Comparison of ENCODE assay signal across 23 mouse cellular contexts in the genomic region with DNA sequence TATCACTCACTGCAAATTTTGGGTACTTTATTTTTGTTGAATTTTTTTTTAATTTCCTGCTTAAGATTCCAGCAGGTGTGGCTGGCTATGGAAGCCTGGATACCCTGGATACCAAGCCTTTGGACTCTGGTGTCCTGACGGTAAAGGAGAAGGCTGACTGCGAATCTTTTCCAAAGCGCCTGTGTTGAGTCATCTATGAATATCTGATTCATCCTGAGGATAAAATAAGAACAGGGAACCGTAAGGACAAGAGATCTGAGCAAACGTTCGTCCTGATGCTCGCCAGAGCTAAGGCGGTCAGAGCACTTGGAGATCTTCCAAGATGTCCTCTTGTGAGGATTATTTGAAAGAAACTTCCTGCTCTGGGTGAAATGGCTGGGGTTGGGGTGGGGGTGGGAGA.
DNase-seq lines count a peak whose midpoint lies in the region; ATAC-seq and TF ChIP-seq lines count a peak whose summit lies in the region.
"Had no signal": no experiment of that assay in that cellular context is flagged by ENCODE, and none has a peak within 500 bp of the region (broad histone marks: within the 10 kb centered on the region; RNA-seq: fewer than 3 reads in every experiment).

No protein-coding gene starts in this region.

- H3K27ac ChIP-seq in heart, embryonic 10.5 days: no peak overlapping the region
- H3K27ac ChIP-seq in lung, embryonic 14.5 days (ENCODE audit: low read depth): no peak overlapping the region
- H3K27ac ChIP-seq in midbrain, embryonic 15.5 days: no peak overlapping the region

- no peak overlapping the region for H3K9ac ChIP-seq in lung, embryonic 14.5 days
- no peak overlapping the region for H3K9ac ChIP-seq in midbrain, embryonic 15.5 days

- 86% methylated on average over 8 of the region's 8 CpGs for WGBS in heart, embryonic 10.5 days
- WGBS in lung, embryonic 14.5 days: 62% methylated on average over 8 of the region's 8 CpGs
- WGBS in midbrain, embryonic 15.5 days: 76% methylated on average over 8 of the region's 8 CpGs

- ATAC-seq in frontal cortex, adult (ENCODE audit: low TSS enrichment): peak; percentile 84
- no peak for ATAC-seq in lung, embryonic 14.5 days (ENCODE audit: insufficient read depth)
- no peak for ATAC-seq in midbrain, embryonic 15.5 days (replicated peaks)
- ATAC-seq: activated CD4-positive, CD25-positive, alpha-beta regulatory T cell, adult 4 months; CD4-positive, CD25-positive, alpha-beta regulatory T cell, adult 4 months; Patski had no signal

- no peaks in the 10 kb centered on the region for H3K27me3 ChIP-seq in heart, embryonic 10.5 days (ENCODE audit: insufficient read depth, poor library complexity, severe bottlenecking)
- no peaks in the 10 kb centered on the region for H3K27me3 ChIP-seq in lung, embryonic 14.5 days (ENCODE audit: insufficient read depth, low read length)
- H3K27me3 ChIP-seq in midbrain, embryonic 15.5 days (replicated peaks): no peaks in the 10 kb centered on the region
- H3K27me3 ChIP-seq: CH12.LX had no signal

- H3K9me3 ChIP-seq in heart, embryonic 10.5 days: no peaks in the 10 kb centered on the region; the same call in 1 of the 2 replicates
- no peaks in the 10 kb centered on the region for H3K9me3 ChIP-seq in lung, embryonic 14.5 days (ENCODE audit: low read depth, low read length)
- H3K9me3 ChIP-seq in midbrain, embryonic 15.5 days: no peaks in the 10 kb centered on the region

- no peaks in the 10 kb centered on the region for H3K4me1 ChIP-seq in heart, embryonic 10.5 days
- H3K4me1 ChIP-seq in lung, embryonic 14.5 days (ENCODE audit: insufficient read depth): no peaks in the 10 kb centered on the region
- H3K4me1 ChIP-seq in midbrain, embryonic 15.5 days: peaks cover 16% of the 10 kb centered on the region

- no peak overlapping the region for H3K4me2 ChIP-seq in lung, embryonic 14.5 days
- no peak overlapping the region for H3K4me2 ChIP-seq in midbrain, embryonic 15.5 days

- no peak for TF ChIP-seq CTCF in lung, embryonic 14.5 days (IDR thresholded peaks at IDR 0.05; ENCODE audit: low read depth)

- DNase-seq in frontal cortex, postnatal 10 days (ENCODE audit: low spot score in 2 of 2): no peak
- DNase-seq in heart, adult 11 months: peak; percentile 45
- no peak for DNase-seq in heart, embryonic 10.5 days (ENCODE audit: low spot score)
- DNase-seq in lung, embryonic 14.5 days: peak; percentile 28
- DNase-seq in lung, postnatal 4 days: no peak
- DNase-seq in brain, adult 2 months (ENCODE audit: low read depth, low spot score): peak; percentile 78
- DNase-seq: adrenal gland, adult 2 months; adrenal gland, adult 8-10 months; adrenal gland, postnatal 10 days; adrenal gland, postnatal 14 days; adrenal gland, postnatal 25 days; adrenal gland, postnatal 36 days; B cell, adult 2 months; cerebellum, adult 11 months; cerebellum, adult 11-12 months; cerebellum, adult 18-20 months had no signal

- H3K4me3 ChIP-seq in heart, embryonic 10.5 days: no peak overlapping the region
- no peak overlapping the region for H3K4me3 ChIP-seq in lung, embryonic 14.5 days (ENCODE audit: low read depth, low read length)
- H3K4me3 ChIP-seq in midbrain, embryonic 15.5 days: no peak overlapping the region

- no peaks in the 10 kb centered on the region for H3K36me3 ChIP-seq in heart, embryonic 10.5 days
- no peaks in the 10 kb centered on the region for H3K36me3 ChIP-seq in lung, embryonic 14.5 days (ENCODE audit: insufficient read depth)
- H3K36me3 ChIP-seq in midbrain, embryonic 15.5 days (replicated peaks): no peaks in the 10 kb centered on the region
- H3K36me3 ChIP-seq: G1E had no signal

Comparison
In these comparisons a context has a peak if more than half of its experiments do, and no peak if none do; other contexts are left out.
1. DNase-seq: peak in heart, adult 11 months (single experiment), lung, embryonic 14.5 days (single experiment) and brain, adult 2 months (single experiment); none in frontal cortex, postnatal 10 days (0 of 2), heart, embryonic 10.5 days (single experiment) and lung, postnatal 4 days (0 of 2).